Mouse (Mus musculus) neural tube, embryonic 13.5 days (tissue): ENCODE results near the gene Bpifb3. TPM values are rescaled to one million over a fixed set of nuclear protein-coding genes. Genes with fewer than 3 reads are reported as not detected.

Experiments
- ATAC-seq: fragments of 200-750 bp; cut with Nextera tagmentation; 2 replicates; pipeline ENCODE4 v1.8.0; 2017; ENCODE audit warnings: low read depth, mild to moderate bottlenecking, moderate TSS enrichment, moderate library complexity
- H3K27ac ChIP-seq: fragments of 300-500 bp; sonication (generic); replicated peaks from 2 replicates; pipeline ENCODE4 v1.5.1; 2015; ENCODE audit warnings: moderate library complexity, mild to moderate bottlenecking, inconsistent platforms
- H3K27me3 ChIP-seq: fragments of 300-500 bp; sonication (generic); 2 replicates; pipeline ENCODE4 v1.6.1; 2015; ENCODE audit warnings: mild to moderate bottlenecking, inconsistent platforms
- H3K36me3 ChIP-seq: fragments of 300-500 bp; sonication (generic); 2 replicates; pipeline ENCODE4 v1.6.1; 2015; ENCODE audit warnings: mild to moderate bottlenecking, inconsistent platforms
- H3K4me1 ChIP-seq: fragments of 300-500 bp; sonication (generic); replicated peaks from 2 replicates; pipeline ENCODE4 v1.6.1; 2015; ENCODE audit warnings: inconsistent platforms
- H3K4me2 ChIP-seq: fragments of 300-500 bp; sonication (generic); 2 replicates; pipeline ENCODE4 v1.6.1; 2015; ENCODE audit warnings: inconsistent platforms, mild to moderate bottlenecking, moderate library complexity
- H3K4me3 ChIP-seq: fragments of 300-500 bp; sonication (generic); 2 replicates; pipeline ENCODE4 v1.5.1; 2015; ENCODE audit warnings: mild to moderate bottlenecking, inconsistent platforms
- H3K9ac ChIP-seq: fragments of 300-500 bp; sonication (generic); 2 replicates; pipeline ENCODE4 v1.6.1; 2015; ENCODE audit warnings: moderate library complexity, mild to moderate bottlenecking, inconsistent platforms
- H3K9me3 ChIP-seq: fragments of 300-500 bp; sonication (generic); 2 replicates; pipeline ENCODE4 v1.6.1; 2016; ENCODE audit warnings: inconsistent platforms
- WGBS: fragments of 180-500 bp; shearing (Covaris S2); methylation state at CpG from one replicate; pipeline ENCODE4 v1.1.7; 2015; 5-methylcytosine and 5-hydroxymethylcytosine counted together
- polyA plus RNA-seq: library from polyadenylated mRNA; unstranded; fragments of >200 nt; fragmentation: Nextera tagmentation; extraction: Ambion mirVana; gene quantifications from 2 replicates; pipeline ENCODE4 v1.2.1, GENCODE M21; 2015

Gene Bpifb3
- polyA plus RNA-seq, 1 experiment from 2014 or later = not detected

DNA sequence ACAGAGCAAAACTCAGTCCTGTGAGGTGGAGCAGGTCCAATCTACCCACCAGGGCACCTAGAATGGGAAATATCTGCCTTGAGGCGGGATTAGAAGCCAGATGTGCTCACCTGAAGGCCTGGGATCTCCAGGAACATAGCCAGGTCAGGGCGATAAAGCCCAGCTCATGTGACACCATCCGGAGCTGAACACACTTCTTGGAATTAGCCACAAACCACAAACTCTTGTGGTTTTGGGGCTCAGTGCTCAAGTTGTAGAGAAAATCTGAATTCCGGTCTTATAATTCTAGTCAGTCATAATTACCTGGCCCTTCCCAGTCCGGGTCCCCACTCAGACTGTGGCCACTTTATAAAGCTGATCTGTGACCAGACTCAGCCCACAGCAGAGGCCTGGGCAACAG, 19.8 kb downstream of the Bpifb3 start, which contains the start of gene Bpifb4:
Gene Bpifb4 (plus strand): TSS at position 370 of the 400 bp plus-strand sequence.
- H3K36me3 ChIP-seq = no peaks in the 10 kb centered on the region
- ATAC-seq = no peak
- no peaks in the 10 kb centered on the region; the same call in 1 of the 2 replicates for H3K27me3 ChIP-seq
- no peaks in the 10 kb centered on the region for H3K4me1 ChIP-seq
- 89% methylated on average over 5 of the region's 5 CpGs for WGBS
- H3K9me3 ChIP-seq = no peaks in the 10 kb centered on the region
- no peak within 1 kb of the TSS for H3K4me3 ChIP-seq
- no peak within 1 kb of the TSS for H3K27ac ChIP-seq
- H3K9ac ChIP-seq = no peak within 1 kb of the TSS
- no peak within 1 kb of the TSS for H3K4me2 ChIP-seq

DNA sequence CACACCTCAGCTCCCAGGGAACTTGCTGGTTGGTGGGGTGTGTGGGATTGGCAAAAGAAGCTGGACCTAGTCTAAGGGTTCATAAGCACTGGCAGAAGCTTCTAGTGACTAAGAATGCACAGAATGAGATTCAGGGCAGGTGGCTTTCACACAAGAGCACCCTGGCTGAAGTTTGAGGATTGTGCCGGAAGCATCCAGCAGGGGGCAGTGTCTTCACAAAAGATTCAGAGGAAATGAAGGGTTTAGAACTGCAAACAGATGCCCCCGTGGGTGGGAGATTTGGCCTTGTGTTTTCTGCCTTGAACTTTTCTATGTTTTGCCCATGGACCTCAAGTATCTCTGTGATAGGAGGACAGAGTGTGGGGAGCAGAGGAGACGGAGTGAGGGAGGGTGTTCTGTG, 25.5 kb downstream of the Bpifb3 start:
- no peaks in the 10 kb centered on the region for H3K4me1 ChIP-seq
- no peak for ATAC-seq
- WGBS = 48% methylated on average over 3 of the region's 3 CpGs
- no peaks in the 10 kb centered on the region for H3K36me3 ChIP-seq
- H3K4me2 ChIP-seq = no peak overlapping the region
- no peak overlapping the region for H3K9ac ChIP-seq
- H3K4me3 ChIP-seq = no peak overlapping the region
- no peak overlapping the region for H3K27ac ChIP-seq
- no peaks in the 10 kb centered on the region for H3K9me3 ChIP-seq
- H3K27me3 ChIP-seq = no peaks in the 10 kb centered on the region

DNA sequence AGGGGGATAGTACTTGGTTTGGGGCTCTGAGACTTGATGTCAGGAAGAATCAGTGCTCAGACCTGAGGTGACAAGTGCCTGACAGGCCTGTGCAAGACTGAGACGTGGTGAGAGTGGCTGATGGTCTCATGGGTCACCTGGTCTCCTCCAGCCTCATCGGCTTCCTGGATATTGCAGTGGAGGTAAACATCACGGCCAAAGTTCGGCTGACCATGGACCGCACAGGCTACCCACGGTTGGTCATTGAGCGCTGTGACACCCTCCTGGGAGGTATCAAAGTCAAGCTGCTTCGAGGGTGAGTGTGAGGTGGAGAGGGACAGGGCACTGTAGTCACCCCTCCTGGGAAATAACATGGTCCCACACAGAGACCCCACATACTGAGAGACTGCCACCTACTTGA, 26.5 kb downstream of the Bpifb3 start:
- 88% methylated on average over 8 of the region's 8 CpGs for WGBS

DNA sequence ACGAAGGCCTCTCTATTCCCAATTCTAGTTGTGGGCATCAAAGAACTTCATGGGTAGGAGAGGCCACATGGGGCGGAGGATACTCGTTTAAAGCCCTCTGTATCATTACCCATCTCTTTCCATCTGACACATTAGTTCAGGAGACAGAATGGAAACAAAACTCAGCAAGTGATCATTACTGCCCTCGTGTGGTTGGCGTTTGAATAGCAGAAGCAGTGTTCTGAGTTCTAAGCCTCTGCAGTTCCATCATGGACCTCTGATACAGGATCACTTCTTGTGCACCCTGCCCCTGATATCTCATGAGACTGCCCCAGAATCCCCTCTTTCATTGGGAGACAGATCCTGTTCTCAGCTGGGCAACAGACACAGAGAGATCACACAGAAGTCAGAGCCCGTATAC, 34.9 kb downstream of the Bpifb3 start:
- Histone ChIP-seq H3K4me3 (no peak overlapping the region), H3K27ac (no peak overlapping the region), H3K4me2 (no peak overlapping the region), H3K36me3 (no peaks in the 10 kb centered on the region), H3K4me1 (no peaks in the 10 kb centered on the region), H3K9me3 (no peaks in the 10 kb centered on the region), H3K9ac (no peak overlapping the region), H3K27me3 (no peaks in the 10 kb centered on the region)
- 27% methylated on average over 6 of the region's 6 CpGs for WGBS
- ATAC-seq = no peak

More for the DNA sequence above, 26.5 kb downstream of the Bpifb3 start:
- no peaks in the 10 kb centered on the region for H3K9me3 ChIP-seq
- no peak overlapping the region for H3K9ac ChIP-seq
- H3K27me3 ChIP-seq = no peaks in the 10 kb centered on the region
- no peak for ATAC-seq
- no peak overlapping the region for H3K27ac ChIP-seq
- no peaks in the 10 kb centered on the region for H3K4me1 ChIP-seq
- H3K36me3 ChIP-seq = no peaks in the 10 kb centered on the region
- no peak overlapping the region for H3K4me3 ChIP-seq
- no peak overlapping the region for H3K4me2 ChIP-seq

DNA sequence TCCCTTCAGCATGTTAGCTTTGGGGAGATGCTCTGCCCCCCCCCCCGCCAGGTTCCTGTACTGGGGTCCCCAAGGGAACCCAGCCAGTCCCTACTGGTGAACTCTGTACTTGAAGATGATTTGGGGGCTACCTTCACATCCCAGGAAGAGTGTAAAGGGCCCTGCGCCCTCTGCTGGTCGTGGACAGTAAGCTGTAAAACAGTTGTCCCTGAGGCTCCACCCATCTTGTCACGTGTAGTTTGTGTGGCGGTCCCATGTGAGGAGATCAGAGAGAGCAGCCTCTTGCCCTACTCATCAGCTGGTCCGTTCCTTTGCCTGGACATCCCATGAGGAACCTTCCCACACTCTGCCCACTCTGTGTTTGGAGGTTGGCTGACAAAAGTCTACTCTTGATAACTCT, 35.8 kb downstream of the Bpifb3 start:
- Histone ChIP-seq H3K9ac (no peak overlapping the region), H3K27me3 (no peaks in the 10 kb centered on the region), H3K4me1 (no peaks in the 10 kb centered on the region), H3K9me3 (no peaks in the 10 kb centered on the region), H3K4me2 (no peak overlapping the region), H3K27ac (no peak overlapping the region), H3K36me3 (no peaks in the 10 kb centered on the region), H3K4me3 (no peak overlapping the region)
- 8% methylated on average over 6 of the region's 6 CpGs for whole genome bisulfite sequencing
- ATAC-seq = no peak

DNA sequence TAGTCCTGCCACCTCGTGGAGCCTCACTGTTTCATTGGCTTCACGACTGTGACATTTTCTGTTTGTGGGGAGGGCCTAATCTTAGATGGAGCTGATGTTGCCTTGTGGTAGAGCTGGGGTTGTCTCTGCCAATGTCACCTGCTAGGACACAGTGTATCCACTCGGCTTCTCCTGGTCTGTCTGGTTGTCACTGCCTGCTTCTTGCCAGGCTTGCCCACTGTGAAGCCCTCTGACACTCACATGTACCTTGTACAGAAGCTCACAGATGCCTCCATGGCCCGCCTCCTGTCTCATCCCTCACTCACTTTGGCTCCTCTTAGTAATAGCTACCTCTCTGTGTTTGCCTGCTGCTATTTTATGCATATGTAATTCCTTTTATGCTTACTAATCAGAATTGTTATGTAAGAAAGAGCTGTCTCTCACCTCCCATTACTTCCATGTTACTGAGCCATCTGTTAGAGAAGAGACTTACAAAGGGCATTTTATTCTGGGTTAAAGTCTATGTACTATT, 44.8 kb downstream of the Bpifb3 start:
- ATAC-seq = no peak
- no peaks in the 10 kb centered on the region for H3K27me3 ChIP-seq
- no peaks in the 10 kb centered on the region for H3K9me3 ChIP-seq
- H3K4me3 ChIP-seq = no peak overlapping the region
- H3K4me2 ChIP-seq = no peak overlapping the region
- 70% methylated on average over 4 of the region's 4 CpGs for WGBS
- H3K9ac ChIP-seq = no peak overlapping the region
- H3K27ac ChIP-seq = no peak overlapping the region
- H3K4me1 ChIP-seq = no peaks in the 10 kb centered on the region
- H3K36me3 ChIP-seq = no peaks in the 10 kb centered on the region

DNA sequence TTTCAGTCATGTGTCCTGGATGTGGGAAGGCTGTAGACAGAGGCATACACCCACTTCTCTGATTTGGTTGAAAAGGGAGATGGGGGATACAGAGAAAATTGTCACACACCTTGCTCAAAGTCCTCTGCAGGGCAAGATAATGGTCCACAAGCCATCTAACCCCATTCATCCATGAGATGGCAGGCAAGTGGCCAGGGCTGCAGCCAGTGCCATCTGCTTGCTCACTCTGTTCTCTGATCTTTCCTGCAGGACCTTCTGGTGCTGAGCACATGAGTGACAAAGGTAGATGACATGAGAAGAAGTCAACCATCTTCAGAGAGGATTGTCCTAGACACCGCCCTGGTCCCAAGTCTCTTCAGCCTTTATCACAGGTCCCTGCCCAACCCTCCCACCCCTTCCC, 45.3 kb downstream of the Bpifb3 start:
- Histone ChIP-seq H3K4me3 (no peak overlapping the region), H3K9ac (no peak overlapping the region), H3K4me1 (no peaks in the 10 kb centered on the region), H3K36me3 (no peaks in the 10 kb centered on the region), H3K4me2 (no peak overlapping the region), H3K27ac (no peak overlapping the region), H3K27me3 (no peaks in the 10 kb centered on the region), H3K9me3 (no peaks in the 10 kb centered on the region)
- ATAC-seq = no peak
- 100% methylated on average over 1 of the region's 1 CpGs for WGBS

DNA sequence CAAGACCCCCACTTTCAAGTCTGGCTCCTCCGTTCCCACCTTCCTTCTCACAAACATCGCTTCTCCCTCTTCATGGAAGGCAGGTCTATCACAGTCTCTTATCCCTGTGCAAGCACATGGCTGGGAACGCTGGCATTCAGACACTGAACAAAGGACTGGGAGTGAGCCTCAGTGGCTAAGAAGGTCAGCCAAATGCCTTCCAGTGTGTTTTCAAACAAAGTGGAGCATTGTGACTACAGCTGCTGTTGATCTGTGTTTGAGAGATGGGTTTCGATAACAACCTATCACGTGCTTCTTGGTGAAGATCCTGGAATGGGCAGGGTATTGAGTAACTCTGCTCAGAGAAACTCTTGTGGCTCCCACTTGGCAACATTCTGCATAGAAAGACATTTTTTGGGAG, 52.2 kb downstream of the Bpifb3 start:
- Histone ChIP-seq H3K4me1 (no peaks in the 10 kb centered on the region), H3K9ac (no peak overlapping the region), H3K9me3 (no peaks in the 10 kb centered on the region), H3K27me3 (no peaks in the 10 kb centered on the region), H3K4me2 (no peak overlapping the region), H3K36me3 (no peaks in the 10 kb centered on the region), H3K4me3 (no peak overlapping the region), H3K27ac (no peak overlapping the region)
- 61% methylated on average over 5 of the region's 5 CpGs for WGBS
- ATAC-seq = no peak

DNA sequence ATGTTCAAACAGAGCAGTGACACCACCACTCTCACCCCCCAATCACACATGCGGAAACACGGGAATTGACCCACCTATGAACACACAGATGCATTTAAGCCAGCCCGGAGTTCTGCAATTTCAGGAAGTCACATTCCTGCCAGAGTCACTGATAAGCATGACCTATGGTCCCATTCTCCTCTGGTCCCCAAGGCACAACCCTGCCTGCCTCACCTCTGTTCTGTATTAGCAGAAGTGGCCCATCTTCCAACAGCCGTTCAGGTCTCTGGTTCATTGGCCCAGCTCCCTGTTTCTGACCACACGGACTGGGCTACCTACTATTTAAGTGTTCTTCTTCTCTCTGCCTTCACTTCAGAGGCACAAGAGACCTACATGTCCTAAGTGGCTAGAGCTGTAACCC, 56.6 kb downstream of the Bpifb3 start, which contains the start of gene Bpifa6:
Gene Bpifa6 (plus strand): TSS at position 364 of the 400 bp plus-strand sequence.
- Histone ChIP-seq H3K36me3 (no peaks in the 10 kb centered on the region), H3K9me3 (no peaks in the 10 kb centered on the region), H3K4me2 (no peak within 1 kb of the TSS), H3K9ac (no peak within 1 kb of the TSS), H3K27me3 (no peaks in the 10 kb centered on the region), H3K27ac (no peak within 1 kb of the TSS), H3K4me1 (no peaks in the 10 kb centered on the region), H3K4me3 (no peak within 1 kb of the TSS)
- no peak for ATAC-seq
- 87% methylated on average over 5 of the region's 5 CpGs for WGBS

Other genes with a start within 250 kb of the Bpifb3 start
- gene Dnmt3c, start 221.6 kb upstream of the Bpifb3 start, polyA plus RNA-seq = not detected in 2 replicates
- 395 and 425 TPM in 2 replicates for gene Mapre1, start 177.0 kb upstream of the Bpifb3 start, polyA plus RNA-seq
- not detected in 2 replicates for gene Efcab8, start 138.3 kb upstream of the Bpifb3 start, polyA plus RNA-seq
- gene Sun5, start 47.1 kb upstream of the Bpifb3 start, polyA plus RNA-seq = not detected in 2 replicates
- not detected in 2 replicates for gene Bpifb2, start 43.2 kb upstream of the Bpifb3 start, polyA plus RNA-seq
- gene Bpifb6, start 17.8 kb upstream of the Bpifb3 start, polyA plus RNA-seq = not detected in 2 replicates
- not detected in 2 replicates for gene Bpifb4, start 20.0 kb downstream of the Bpifb3 start, polyA plus RNA-seq
- gene Bpifa6, start 56.7 kb downstream of the Bpifb3 start, polyA plus RNA-seq = not detected in 2 replicates
- gene Bpifa2, start 90.0 kb downstream of the Bpifb3 start, polyA plus RNA-seq = not detected in 2 replicates
- not detected in 2 replicates for gene Bpifa3, start 212.1 kb downstream of the Bpifb3 start, polyA plus RNA-seq
- gene Bpifa1, start 224.7 kb downstream of the Bpifb3 start, polyA plus RNA-seq = not detected in 2 replicates
- gene Bpifa5, start 244.4 kb downstream of the Bpifb3 start, polyA plus RNA-seq = not detected in 2 replicates